In the genomic region with DNA sequence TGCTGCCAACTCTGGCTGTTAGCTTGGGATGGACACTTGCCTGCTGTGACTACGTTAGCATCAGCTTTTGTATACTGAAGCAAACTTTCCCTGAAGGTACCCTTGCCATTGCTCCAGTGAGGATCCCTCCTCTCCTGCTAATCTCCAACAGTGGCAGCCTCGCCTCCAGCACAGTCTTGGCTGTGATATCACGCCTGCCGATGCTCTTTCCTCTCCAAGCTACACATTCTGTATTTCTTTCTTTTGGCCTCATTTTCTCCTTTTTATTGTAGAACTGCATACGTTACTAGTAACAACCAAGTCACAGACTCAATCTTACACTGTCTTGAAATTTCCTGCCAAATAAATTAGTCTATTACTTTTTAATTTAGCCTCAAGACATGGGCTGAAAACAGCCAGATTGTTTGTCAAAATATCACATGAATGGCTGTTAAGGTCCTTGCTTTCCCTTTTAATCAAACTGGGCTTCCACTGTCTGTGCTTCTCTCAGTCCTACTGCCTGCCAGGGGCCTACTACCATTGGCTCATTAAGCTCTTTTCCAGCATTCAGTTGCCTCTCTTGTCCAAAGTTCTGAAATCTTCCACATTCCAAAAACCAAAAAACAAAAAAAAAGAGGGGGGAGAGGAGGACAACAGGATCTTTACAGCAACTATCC, we compare ENCODE assay signal across 21 mouse cellular contexts. TPM values are rescaled to one million over a fixed set of nuclear protein-coding genes. Genes with fewer than 3 reads are reported as not detected.
DNase-seq lines count a peak whose midpoint lies in the region; ATAC-seq and TF ChIP-seq lines count a peak whose summit lies in the region.
"Had no signal": no experiment of that assay in that cellular context is flagged by ENCODE, and none has a peak within 500 bp of the region (broad histone marks: within the 10 kb centered on the region; RNA-seq: fewer than 3 reads in every experiment).

No protein-coding gene starts in this region.

- H3K9ac ChIP-seq in forebrain, postnatal 0 days: no peak overlapping the region
- no peak overlapping the region for H3K9ac ChIP-seq in forebrain, embryonic 12.5 days
- H3K9ac ChIP-seq: embryonic facial prominence, embryonic 15.5 days; heart, embryonic 12.5 days had no signal

- no peaks in the 10 kb centered on the region for H3K9me3 ChIP-seq in forebrain, postnatal 0 days (ENCODE audit: low read length)
- no peaks in the 10 kb centered on the region for H3K9me3 ChIP-seq in forebrain, embryonic 12.5 days
- H3K9me3 ChIP-seq: embryonic facial prominence, embryonic 15.5 days; G1E; heart, embryonic 12.5 days; hindbrain, embryonic 10.5 days had no signal

- H3K4me3 ChIP-seq in forebrain, postnatal 0 days (ENCODE audit: low read depth, low read length): no peak overlapping the region
- H3K4me3 ChIP-seq in forebrain, embryonic 12.5 days (replicated peaks): no peak overlapping the region
- H3K4me3 ChIP-seq in layer of hippocampus, adult 2 months: no peak overlapping the region
- H3K4me3 ChIP-seq: embryonic facial prominence, embryonic 15.5 days; erythroblast, embryonic 14.5 days; heart, embryonic 12.5 days; hindbrain, embryonic 10.5 days had no signal

- H3K4me1 ChIP-seq in forebrain, postnatal 0 days (ENCODE audit: insufficient read depth): no peaks in the 10 kb centered on the region; the same call in 1 of the 2 replicates
- peaks cover 14% of the 10 kb centered on the region for H3K4me1 ChIP-seq in forebrain, embryonic 12.5 days

- no peak overlapping the region for H3K27ac ChIP-seq in forebrain, postnatal 0 days (ENCODE audit: low read depth, low read length)
- H3K27ac ChIP-seq in forebrain, embryonic 12.5 days: no peak overlapping the region
- peak overlapping the region; percentile 25; the same call in 1 of the 2 replicates for H3K27ac ChIP-seq in layer of hippocampus, adult 2 months
- H3K27ac ChIP-seq: embryonic facial prominence, embryonic 15.5 days; hindbrain, embryonic 10.5 days had no signal

- peak; percentile 39 to 42 for DNase-seq in cerebellum, postnatal 10 days
- no peak for DNase-seq in cerebellum, adult 11-12 months
- peak; percentile 41 for DNase-seq in forebrain, postnatal 0 days
- DNase-seq in layer of hippocampus, adult 2 months (ENCODE audit: low spot score in 2 of 2): no peak
- DNase-seq in layer of hippocampus, postnatal 10 days (ENCODE audit: low spot score in 2 of 2): no peak
- DNase-seq in adipocyte (ENCODE audit: low spot score): peak; percentile 55
- DNase-seq: adrenal gland, postnatal 10 days; B cell, adult 2 months; cerebellum, adult 18-20 months; cerebellum, adult 9-11 months had no signal

- TF ChIP-seq CTCF in forebrain, postnatal 0 days (IDR thresholded peaks at IDR 0.05; ENCODE audit: low read depth): no peak
- no peak for TF ChIP-seq CTCF in layer of hippocampus, adult 2 months (conservative IDR thresholded peaks at IDR 0.05)

- H3K27me3 ChIP-seq in forebrain, postnatal 0 days (ENCODE audit: insufficient read depth, low read length): no peaks in the 10 kb centered on the region
- no peaks in the 10 kb centered on the region for H3K27me3 ChIP-seq in forebrain, embryonic 12.5 days
- H3K27me3 ChIP-seq: embryonic facial prominence, embryonic 15.5 days; heart, embryonic 12.5 days had no signal

- H3K36me3 ChIP-seq in forebrain, postnatal 0 days (ENCODE audit: insufficient read depth): no peaks in the 10 kb centered on the region
- no peaks in the 10 kb centered on the region for H3K36me3 ChIP-seq in forebrain, embryonic 12.5 days (replicated peaks)
- H3K36me3 ChIP-seq: embryonic facial prominence, embryonic 15.5 days; heart, embryonic 12.5 days had no signal

- peak; percentile 53 for ATAC-seq in forebrain, postnatal 0 days
- no peak for ATAC-seq in forebrain, embryonic 12.5 days (ENCODE audit: low FRiP score)
- ATAC-seq: CD4-positive, CD25-positive, alpha-beta regulatory T cell, adult 4 months; hindbrain, embryonic 16.5 days; inflammation-experienced regulatory T-cells, adult 6 months; intestine, postnatal 0 days had no signal

- H3K4me2 ChIP-seq in forebrain, postnatal 0 days (ENCODE audit: low read depth): no peak overlapping the region
- H3K4me2 ChIP-seq in forebrain, embryonic 12.5 days: no peak overlapping the region
- H3K4me2 ChIP-seq: embryonic facial prominence, embryonic 15.5 days; heart, embryonic 12.5 days had no signal

- 35% methylated on average over 5 of the region's 5 CpGs for WGBS in forebrain, postnatal 0 days
- 88% methylated on average over 5 of the region's 5 CpGs for WGBS in forebrain, embryonic 12.5 days

RNA-seq across cellular contexts. Expression of a gene that starts 58.5 kb away (rescaled TPM):
- 9.1 and 12.8 TPM in 2 replicates for total RNA-seq in forebrain, postnatal 0 days (2014; rRNA removed)
- polyA plus RNA-seq in forebrain, postnatal 0 days (2015; fragmentation: Nextera tagmentation; extraction: Ambion mirVana): 12.3 and 13.5 TPM in 2 replicates
- polyA plus RNA-seq in forebrain, embryonic 12.5 days (2016; fragmentation: Nextera tagmentation; extraction: Ambion mirVana): 98.9 and 107 TPM in 2 replicates
- total RNA-seq in layer of hippocampus, adult 2 months (2021): not detected
- 1 to 10 TPM; 1.4 TPM for total RNA-seq in layer of hippocampus, postnatal 10 days (2021)
- total RNA-seq: heart, adult 8-10 months had no signal

Comparison
In these comparisons a context has a peak if more than half of its experiments do, and no peak if none do; other contexts are left out.
1. DNase-seq: peak in cerebellum, postnatal 10 days (2 of 2), forebrain, postnatal 0 days (single experiment) and adipocyte (single experiment); none in cerebellum, adult 11-12 months (single experiment), layer of hippocampus, adult 2 months (0 of 2) and layer of hippocampus, postnatal 10 days (0 of 2).